Mouse (Mus musculus): Measurements from ENCODE around the gene Blcap. TPM values are rescaled to one million over a fixed set of nuclear protein-coding genes. Genes with fewer than 3 reads are reported as not detected.

Gene Blcap
- polyA plus RNA-seq, 1 experiment from 2014 or later: 353 TPM

DNA sequence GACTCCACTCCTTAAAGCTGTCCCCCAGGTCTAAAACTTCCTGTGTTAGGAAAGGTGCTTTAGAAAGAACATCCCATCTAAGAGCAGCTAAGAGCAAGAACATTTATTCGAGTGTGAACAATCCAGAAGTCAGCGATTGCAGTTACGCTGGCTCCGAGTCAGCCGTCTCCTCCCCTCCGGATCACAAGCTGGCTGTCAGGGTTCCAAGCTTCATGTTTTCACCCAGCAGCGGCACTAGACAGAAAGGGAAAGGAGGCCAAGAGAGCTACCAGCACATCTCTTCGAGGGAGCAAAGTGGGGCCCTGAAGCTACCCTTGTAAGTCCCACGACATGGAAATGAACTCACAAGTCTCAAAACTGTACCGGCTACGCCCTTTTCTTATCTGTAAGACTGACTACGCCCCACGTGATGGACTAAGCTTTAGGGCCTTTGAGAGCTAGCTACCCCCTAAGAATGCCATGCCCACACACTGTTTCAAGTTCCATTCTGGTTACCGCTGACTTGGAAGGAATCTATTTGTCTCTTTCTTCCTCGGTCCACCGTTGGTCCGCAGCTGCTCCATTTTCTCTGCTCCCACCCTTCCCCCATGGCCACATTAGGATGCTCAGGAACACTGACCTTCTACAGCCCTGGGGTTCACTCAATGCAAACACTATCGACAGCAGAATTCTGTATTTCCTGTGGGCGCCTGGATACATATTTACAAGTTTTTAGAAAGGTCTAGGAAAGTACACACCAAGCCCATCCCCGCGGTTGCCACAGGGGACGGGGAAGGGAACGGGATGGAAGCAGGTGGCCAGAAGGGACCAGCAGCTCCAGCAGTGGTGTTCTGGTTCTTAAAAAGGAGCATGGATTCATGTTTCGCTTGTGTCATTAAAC lies 30.8 kb downstream of the Blcap start:
- Histone ChIP-seq H3K36me3 (ENCODE audit: control insufficient read depth, insufficient read depth, low read length) (no peaks in the 10 kb centered on the region; the same call in 1 of the 2 replicates), H3K9me3 (ENCODE audit: control insufficient read depth, low read length) (no peaks in the 10 kb centered on the region), H3K4me3 (replicated peaks; ENCODE audit: low read depth, low read length) (no peak overlapping the region), H3K4me1 (ENCODE audit: control insufficient read depth, insufficient read depth, low read length) (peaks cover 69% of the 10 kb centered on the region), H3K4me2 (ENCODE audit: low read length) (peak overlapping the region; percentile 29), H3K9ac (replicated peaks; ENCODE audit: low read length) (peak overlapping the region; percentile 29; the same call in 1 of the 2 replicates), H3K27me3 (ENCODE audit: control insufficient read depth, insufficient read depth, low read length) (no peaks in the 10 kb centered on the region), H3K27ac (replicated peaks; ENCODE audit: low read depth, low read length) (peak overlapping the region; percentile 73)
- ATAC-seq (ENCODE audit: low FRiP score, low TSS enrichment) (no peak; the same call in 1 of the 2 replicates), DNase-seq (no peak)
- 42% methylated on average over 24 of the region's 24 CpGs for WGBS

DNA sequence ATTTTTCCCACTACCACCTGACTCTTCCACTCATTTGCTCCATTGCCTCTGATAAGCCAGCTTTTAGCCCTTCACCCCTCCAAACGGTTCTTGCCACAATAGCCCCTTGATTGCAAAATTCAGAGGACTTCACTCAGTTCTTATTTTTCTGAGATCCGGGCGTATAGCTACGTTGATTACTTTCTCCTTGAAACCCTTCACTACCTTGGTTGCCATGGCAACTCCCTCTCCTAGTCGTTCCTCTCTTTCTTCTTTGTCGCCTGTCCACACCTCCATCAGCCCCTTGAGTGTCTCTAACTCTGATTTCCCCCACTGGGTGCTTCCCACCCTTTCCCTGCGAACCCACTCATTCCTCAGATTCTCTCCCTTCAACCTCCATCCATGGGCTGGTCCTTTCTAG lies 34.0 kb downstream of the Blcap start:
- Histone ChIP-seq H3K4me3 (replicated peaks; ENCODE audit: low read depth, low read length) (no peak overlapping the region), H3K4me2 (ENCODE audit: low read length) (no peak overlapping the region), H3K27me3 (ENCODE audit: control insufficient read depth, insufficient read depth, low read length) (no peaks in the 10 kb centered on the region), H3K9me3 (ENCODE audit: control insufficient read depth, low read length) (no peaks in the 10 kb centered on the region), H3K36me3 (ENCODE audit: control insufficient read depth, insufficient read depth, low read length) (no peaks in the 10 kb centered on the region; the same call in 1 of the 2 replicates), H3K4me1 (ENCODE audit: control insufficient read depth, insufficient read depth, low read length) (peaks cover 65% of the 10 kb centered on the region), H3K9ac (replicated peaks; ENCODE audit: low read length) (no peak overlapping the region), H3K27ac (replicated peaks; ENCODE audit: low read depth, low read length) (peak overlapping the region; percentile 81)
- peak; percentile 89 for DNase-seq
- 15% methylated on average over 7 of the region's 7 CpGs for WGBS
- no peak for ATAC-seq (ENCODE audit: low FRiP score, low TSS enrichment)

DNA sequence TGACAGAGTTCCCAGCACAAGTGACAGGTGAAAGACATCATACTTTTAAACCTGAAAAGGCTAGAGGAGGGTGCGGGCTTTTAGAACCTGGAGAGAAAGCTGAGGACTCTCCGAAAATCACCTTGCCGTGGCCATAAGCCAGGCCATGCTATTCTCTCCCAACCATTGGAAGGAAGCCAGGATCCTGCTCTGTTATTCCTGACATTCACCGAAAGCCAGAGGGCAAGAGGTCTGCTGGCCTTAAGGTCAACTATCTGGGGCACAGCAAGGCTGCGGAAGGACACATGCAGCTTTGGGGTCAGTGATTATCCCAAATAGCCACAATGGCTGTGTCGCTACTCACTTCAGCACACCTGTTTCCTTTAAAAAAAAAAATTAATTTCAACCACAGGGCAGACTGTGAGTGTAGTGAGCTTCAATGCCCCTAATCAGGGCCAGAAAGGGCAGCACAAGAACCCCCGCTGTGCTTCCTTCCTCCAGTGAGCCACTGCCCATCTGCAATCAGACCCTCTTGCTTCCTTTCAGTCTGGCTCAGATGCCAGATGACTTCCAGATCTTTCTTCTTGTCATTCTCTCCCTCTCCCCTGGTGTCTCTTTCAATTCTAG lies 34.5 kb downstream of the Blcap start:
- no peak overlapping the region for H3K4me3 ChIP-seq (replicated peaks; ENCODE audit: low read depth, low read length)
- 54% methylated on average over 7 of the region's 7 CpGs for WGBS
- peaks cover 65% of the 10 kb centered on the region for H3K4me1 ChIP-seq (ENCODE audit: control insufficient read depth, insufficient read depth, low read length)
- no peaks in the 10 kb centered on the region for H3K27me3 ChIP-seq (ENCODE audit: control insufficient read depth, insufficient read depth, low read length)
- ATAC-seq (ENCODE audit: low FRiP score, low TSS enrichment) (no peak), DNase-seq (no peak)
- H3K4me2 ChIP-seq (ENCODE audit: low read length): no peak overlapping the region
- H3K9ac ChIP-seq (replicated peaks; ENCODE audit: low read length): no peak overlapping the region
- no peaks in the 10 kb centered on the region; the same call in 1 of the 2 replicates for H3K36me3 ChIP-seq (ENCODE audit: control insufficient read depth, insufficient read depth, low read length)
- H3K27ac ChIP-seq (replicated peaks; ENCODE audit: low read depth, low read length): peak overlapping the region; percentile 81
- H3K9me3 ChIP-seq (ENCODE audit: control insufficient read depth, low read length): no peaks in the 10 kb centered on the region

DNA sequence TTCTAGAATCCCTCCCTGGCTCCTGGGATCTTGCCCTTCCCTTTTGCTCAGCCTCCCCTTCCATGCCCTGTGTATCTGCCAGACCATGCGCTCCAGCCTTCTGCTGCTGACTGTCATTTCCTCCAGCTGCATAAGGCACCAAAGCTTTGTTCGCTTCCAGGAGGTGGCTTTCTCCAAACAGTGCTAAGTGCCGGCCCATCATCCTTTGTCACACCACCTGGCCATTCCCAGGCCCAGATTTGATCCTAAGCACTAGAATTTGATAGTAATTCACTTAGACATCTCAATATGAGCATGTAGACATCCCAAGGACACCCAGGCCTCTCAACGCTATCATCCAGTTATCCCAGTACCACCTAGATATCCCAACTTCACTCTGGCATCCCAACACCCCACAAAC lies 36.9 kb downstream of the Blcap start:
- Histone ChIP-seq H3K27ac (replicated peaks; ENCODE audit: low read depth, low read length) (peak overlapping the region; percentile 57; the same call in 1 of the 2 replicates), H3K9ac (replicated peaks; ENCODE audit: low read length) (no peak overlapping the region), H3K4me1 (ENCODE audit: control insufficient read depth, insufficient read depth, low read length) (peaks cover 65% of the 10 kb centered on the region), H3K4me2 (ENCODE audit: low read length) (no peak overlapping the region), H3K36me3 (ENCODE audit: control insufficient read depth, insufficient read depth, low read length) (no peaks in the 10 kb centered on the region), H3K9me3 (ENCODE audit: control insufficient read depth, low read length) (no peaks in the 10 kb centered on the region), H3K4me3 (replicated peaks; ENCODE audit: low read depth, low read length) (no peak overlapping the region), H3K27me3 (ENCODE audit: control insufficient read depth, insufficient read depth, low read length) (no peaks in the 10 kb centered on the region)
- no peak for DNase-seq
- WGBS: 43% methylated on average over 4 of the region's 4 CpGs
- ATAC-seq (ENCODE audit: low FRiP score, low TSS enrichment): no peak

DNA sequence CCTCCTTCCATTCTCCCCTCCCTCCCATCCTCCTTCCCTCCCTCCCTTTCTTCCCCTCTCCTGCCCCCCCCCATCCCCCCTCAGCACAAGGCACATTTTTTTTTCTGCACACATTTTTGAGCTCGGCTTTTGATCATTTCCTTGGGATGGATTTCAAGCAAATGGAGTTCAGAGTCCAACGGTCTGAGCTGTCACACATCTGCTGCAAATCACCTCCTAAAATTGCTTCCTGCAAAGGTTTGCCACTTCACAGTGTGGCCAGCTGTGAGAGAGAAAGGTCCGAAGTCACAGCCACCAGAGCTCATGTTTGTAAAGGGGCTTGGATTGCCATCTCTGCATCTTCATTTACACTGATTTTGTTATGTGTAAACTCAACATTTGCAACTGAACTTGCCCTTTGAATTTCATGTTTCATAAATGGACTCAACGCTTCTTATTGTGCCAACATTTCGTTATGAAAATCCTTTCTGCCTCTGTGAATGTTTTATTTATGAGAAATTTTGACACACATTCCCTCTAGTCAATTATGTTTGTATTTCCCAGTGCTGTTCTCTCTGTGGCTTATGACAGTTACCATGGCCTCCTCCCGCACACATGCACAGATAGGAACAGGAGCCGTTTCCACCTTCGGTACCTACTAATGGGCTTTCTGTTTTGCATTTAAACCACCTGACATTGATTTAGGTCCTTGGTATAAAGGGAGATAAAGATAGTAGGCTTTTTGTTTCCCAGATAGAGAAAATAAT lies 39.2 kb downstream of the Blcap start:
- no peaks in the 10 kb centered on the region for H3K27me3 ChIP-seq (ENCODE audit: control insufficient read depth, insufficient read depth, low read length)
- H3K4me2 ChIP-seq (ENCODE audit: low read length): no peak overlapping the region
- no peaks in the 10 kb centered on the region for H3K9me3 ChIP-seq (ENCODE audit: control insufficient read depth, low read length)
- 31% methylated on average over 8 of the region's 8 CpGs for WGBS
- H3K9ac ChIP-seq (replicated peaks; ENCODE audit: low read length): no peak overlapping the region
- no peak overlapping the region for H3K4me3 ChIP-seq (replicated peaks; ENCODE audit: low read depth, low read length)
- H3K36me3 ChIP-seq (ENCODE audit: control insufficient read depth, insufficient read depth, low read length): no peaks in the 10 kb centered on the region
- ATAC-seq (ENCODE audit: low FRiP score, low TSS enrichment): peak; percentile 57; the same call in 1 of the 2 replicates
- peaks cover 58% of the 10 kb centered on the region for H3K4me1 ChIP-seq (ENCODE audit: control insufficient read depth, insufficient read depth, low read length)
- DNase-seq: peak; percentile 67
- peak overlapping the region; percentile 75 for H3K27ac ChIP-seq (replicated peaks; ENCODE audit: low read depth, low read length)

DNA sequence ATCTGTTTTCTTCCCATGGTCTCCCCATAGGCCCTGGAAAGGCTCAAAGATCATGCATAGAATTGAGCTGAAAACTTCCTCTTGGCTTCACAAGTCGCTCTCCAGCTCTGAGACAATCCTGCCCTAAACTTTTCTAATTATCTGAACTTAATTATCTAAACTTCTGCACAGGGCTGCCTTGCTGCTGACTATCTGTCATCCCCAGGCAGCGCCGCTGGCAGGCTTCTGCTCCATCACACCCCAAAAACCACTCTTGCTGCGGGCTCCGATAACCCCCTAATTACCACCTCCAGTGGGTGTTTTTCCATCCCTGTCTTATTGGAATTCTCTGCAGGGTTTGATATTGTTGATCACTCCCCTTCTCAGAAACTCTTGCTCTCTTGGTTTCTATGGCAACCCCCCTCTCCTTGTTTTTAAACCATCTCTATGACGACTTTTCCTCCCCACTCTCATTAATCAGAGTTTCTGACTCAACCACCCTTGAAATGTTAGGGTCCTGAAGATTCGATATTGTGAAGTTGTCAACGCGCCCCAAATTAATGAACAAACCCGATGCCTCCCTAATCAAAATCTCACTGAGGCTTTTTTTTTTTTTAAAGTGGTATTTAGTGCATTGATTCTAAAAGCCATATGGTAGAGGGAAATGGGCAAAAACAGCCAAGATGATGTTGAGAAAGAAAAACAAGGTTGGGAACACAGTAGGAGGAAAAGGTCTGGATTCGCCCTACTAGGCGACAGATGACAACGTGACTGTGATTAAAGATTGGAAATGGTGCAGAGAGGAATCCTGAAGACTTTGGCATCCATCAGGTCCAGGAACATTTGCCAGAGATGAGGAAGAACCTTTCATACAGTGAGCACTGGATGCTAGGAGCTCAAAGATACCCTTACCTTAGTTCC lies 40.8 kb downstream of the Blcap start:
- ATAC-seq (ENCODE audit: low FRiP score, low TSS enrichment): no peak
- no peak overlapping the region for H3K4me3 ChIP-seq (replicated peaks; ENCODE audit: low read depth, low read length)
- WGBS: 61% methylated on average over 13 of the region's 13 CpGs
- DNase-seq: peak; percentile 70
- H3K4me2 ChIP-seq (ENCODE audit: low read length): no peak overlapping the region
- peak overlapping the region; percentile 75 for H3K27ac ChIP-seq (replicated peaks; ENCODE audit: low read depth, low read length)
- H3K27me3 ChIP-seq (ENCODE audit: control insufficient read depth, insufficient read depth, low read length): no peaks in the 10 kb centered on the region
- no peaks in the 10 kb centered on the region for H3K36me3 ChIP-seq (ENCODE audit: control insufficient read depth, insufficient read depth, low read length)
- H3K9ac ChIP-seq (replicated peaks; ENCODE audit: low read length): no peak overlapping the region
- H3K9me3 ChIP-seq (ENCODE audit: control insufficient read depth, low read length): no peaks in the 10 kb centered on the region
- H3K4me1 ChIP-seq (ENCODE audit: control insufficient read depth, insufficient read depth, low read length): peaks cover 52% of the 10 kb centered on the region

DNA sequence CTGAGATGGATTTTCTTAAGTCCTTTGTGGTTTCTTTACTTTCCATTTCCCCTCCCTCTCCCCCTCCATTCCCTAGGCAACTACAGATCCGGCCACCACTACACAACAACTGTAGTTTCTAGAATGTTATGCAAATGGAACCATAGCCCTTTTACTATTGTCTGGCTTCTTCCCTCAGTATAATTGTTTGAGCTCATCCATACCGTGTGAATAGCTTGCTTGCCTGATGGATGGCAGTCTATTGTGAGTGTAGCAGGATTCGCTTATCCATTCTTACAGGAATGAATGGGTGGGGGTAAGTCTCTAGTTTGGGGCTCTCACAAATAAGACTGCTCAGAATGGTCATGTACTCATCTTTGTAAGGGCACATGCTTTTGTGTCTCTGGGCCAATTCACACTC lies 48.5 kb downstream of the Blcap start:
- H3K4me1 ChIP-seq (ENCODE audit: control insufficient read depth, insufficient read depth, low read length): peaks cover 42% of the 10 kb centered on the region
- no peaks in the 10 kb centered on the region for H3K9me3 ChIP-seq (ENCODE audit: control insufficient read depth, low read length)
- ATAC-seq (ENCODE audit: low FRiP score, low TSS enrichment) (no peak; the same call in 1 of the 2 replicates), DNase-seq (no peak)
- H3K27me3 ChIP-seq (ENCODE audit: control insufficient read depth, insufficient read depth, low read length): no peaks in the 10 kb centered on the region
- no peak overlapping the region for H3K4me2 ChIP-seq (ENCODE audit: low read length)
- no peak overlapping the region for H3K9ac ChIP-seq (replicated peaks; ENCODE audit: low read length)
- no peaks in the 10 kb centered on the region for H3K36me3 ChIP-seq (ENCODE audit: control insufficient read depth, insufficient read depth, low read length)
- 8% methylated on average over 3 of the region's 3 CpGs for WGBS
- H3K4me3 ChIP-seq (replicated peaks; ENCODE audit: low read depth, low read length): no peak overlapping the region
- H3K27ac ChIP-seq (replicated peaks; ENCODE audit: low read depth, low read length): no peak overlapping the region

DNA sequence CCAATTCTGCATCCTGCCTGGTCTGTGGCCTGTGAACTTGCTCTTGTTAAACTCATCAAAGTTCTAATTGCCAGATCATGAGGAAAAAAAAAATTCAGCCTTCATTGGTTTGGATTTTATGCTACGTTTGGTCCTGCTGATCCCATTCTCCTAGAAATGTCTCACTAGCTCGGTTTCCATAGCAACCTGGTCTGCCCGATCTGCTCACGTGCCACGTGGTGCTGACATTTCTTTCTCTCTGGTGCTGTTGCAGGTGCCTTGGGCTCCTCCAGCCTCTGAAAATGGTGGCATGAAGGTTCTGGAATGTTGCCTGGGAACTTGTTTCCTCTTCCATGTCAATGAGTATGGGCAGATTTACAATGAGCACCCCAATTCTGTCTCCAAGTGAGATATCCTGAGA lies 50.6 kb downstream of the Blcap start:
- Histone ChIP-seq H3K9ac (replicated peaks; ENCODE audit: low read length) (no peak overlapping the region), H3K27ac (replicated peaks; ENCODE audit: low read depth, low read length) (peak overlapping the region; percentile 78), H3K9me3 (ENCODE audit: control insufficient read depth, low read length) (no peaks in the 10 kb centered on the region), H3K27me3 (ENCODE audit: control insufficient read depth, insufficient read depth, low read length) (no peaks in the 10 kb centered on the region), H3K36me3 (ENCODE audit: control insufficient read depth, insufficient read depth, low read length) (no peaks in the 10 kb centered on the region), H3K4me3 (replicated peaks; ENCODE audit: low read depth, low read length) (no peak overlapping the region), H3K4me2 (ENCODE audit: low read length) (no peak overlapping the region; the same call in 1 of the 2 replicates), H3K4me1 (ENCODE audit: control insufficient read depth, insufficient read depth, low read length) (peaks cover 38% of the 10 kb centered on the region)
- DNase-seq (peak; percentile 92), ATAC-seq (ENCODE audit: low FRiP score, low TSS enrichment) (no peak)
- 6% methylated on average over 5 of the region's 5 CpGs for WGBS

Data from midbrain, embryonic 14.5 days (tissue).